Mouse (Mus musculus) MEL (cell line): ENCODE results near the gene Tspoap1. TPM values are rescaled to one million over a fixed set of nuclear protein-coding genes. Genes with fewer than 3 reads are reported as not detected.

Experiments
- DNase-seq: peaks from one replicate; pipeline ENCODE4 v3.0.0; 2011; ENCODE audit warnings: low read depth, low spot score
- H3K27ac ChIP-seq: 2 replicates; pipeline ENCODE4 v1.5.1; 2012; ENCODE audit warnings: low read depth, mild to moderate bottlenecking, control low read depth, low read length, moderate library complexity; ENCODE audit not compliant: control insufficient read depth
- H3K27me3 ChIP-seq, 2 experiments: fragments of 150-350 bp in 1 of 2; sonication (generic) in 1 of 2; 2 replicates each; pipeline ENCODE4 v1.6.1; 2012; ENCODE audit warnings: low read length in 2 of 2, mild to moderate bottlenecking in 2 of 2, improper control_type of control experiment in 1 of 2, moderate library complexity in 1 of 2; ENCODE audit not compliant: insufficient read depth in 2 of 2, control insufficient read depth in 1 of 2
- H3K36me3 ChIP-seq, 2 experiments: 2 replicates each; pipeline ENCODE4 v1.6.1; 2012 to 2014; ENCODE audit warnings: low read length in 2 of 2, improper control_type of control experiment in 1 of 2, inconsistent platforms in 1 of 2, mild to moderate bottlenecking in 1 of 2; ENCODE audit not compliant: insufficient read depth in 2 of 2, control insufficient read depth in 1 of 2
- H3K4me1 ChIP-seq, 2 experiments: fragments of 150-350 bp in 1 of 2; sonication (generic) in 1 of 2; 2 replicates each; pipeline ENCODE4 v1.6.1; 2012; ENCODE audit warnings: low read length in 2 of 2, improper control_type of control experiment in 1 of 2, mild to moderate bottlenecking in 1 of 2; ENCODE audit not compliant: insufficient read depth in 2 of 2, control insufficient read depth in 1 of 2
- H3K4me3 ChIP-seq, 2 experiments: fragments of 150-350 bp in 1 of 2; sonication (generic) in 1 of 2; 2 replicates each; pipeline ENCODE4 v1.5.1; 2012; ENCODE audit warnings: low read depth in 2 of 2, low read length in 2 of 2, mild to moderate bottlenecking in 2 of 2, moderate library complexity in 2 of 2, control low read depth in 1 of 2, improper control_type of control experiment in 1 of 2; ENCODE audit not compliant: control insufficient read depth in 1 of 2, insufficient read depth in 1 of 2
- H3K79me2 ChIP-seq: 2 replicates; pipeline ENCODE4 v1.6.1; 2012; ENCODE audit warnings: mild to moderate bottlenecking, low read length, moderate library complexity; ENCODE audit not compliant: control insufficient read depth, poor library complexity, insufficient read depth
- H3K9ac ChIP-seq: 2 replicates; pipeline ENCODE4 v1.6.1; 2012; ENCODE audit warnings: low read depth, mild to moderate bottlenecking, control low read depth, low read length, moderate library complexity; ENCODE audit not compliant: control insufficient read depth, poor library complexity, severe bottlenecking
- H3K9me3 ChIP-seq: fragments of 150-350 bp; sonication (generic); replicated peaks from 2 replicates; pipeline ENCODE4 v1.6.1; 2012; ENCODE audit warnings: mild to moderate bottlenecking, low read length, improper control_type of control experiment, moderate library complexity; ENCODE audit not compliant: insufficient read depth
- E2F4 ChIP-seq: IDR thresholded peaks from 2 replicates; pipeline ENCODE4 v1.6.1; 2011; ENCODE audit warnings: low read depth, low read length, improper control_type of control experiment, borderline replicate concordance
- JUND ChIP-seq: IDR thresholded peaks from 2 replicates; pipeline ENCODE4 v1.6.1; 2011; ENCODE audit warnings: low read depth, mild to moderate bottlenecking, improper control_type of control experiment, low read length
- MXI1 ChIP-seq: IDR thresholded peaks from 2 replicates; pipeline ENCODE4 v1.6.1; 2011; ENCODE audit warnings: mild to moderate bottlenecking, low read depth, low read length, improper control_type of control experiment
- NELFE ChIP-seq: IDR thresholded peaks from 2 replicates; pipeline ENCODE4 v1.6.1; 2011; ENCODE audit warnings: low read depth, low read length, improper control_type of control experiment
- POLR2A ChIP-seq, 2 experiments: IDR thresholded peaks; 2 replicates each; pipeline ENCODE4 v1.6.1; 2011 to 2012; ENCODE audit warnings: low read length in 2 of 2, mild to moderate bottlenecking in 2 of 2, control low read depth in 1 of 2, improper control_type of control experiment in 1 of 2, low read depth in 1 of 2, moderate library complexity in 1 of 2; ENCODE audit not compliant: control insufficient read depth in 1 of 2, insufficient read depth in 1 of 2, poor library complexity in 1 of 2
- POLR2AphosphoS5 ChIP-seq: IDR thresholded peaks from 2 replicates; pipeline ENCODE4 v1.6.1; 2012; ENCODE audit warnings: low read depth, borderline replicate concordance, mild to moderate bottlenecking, inconsistent platforms, low read length, moderate library complexity, mixed read lengths
- RCOR1 ChIP-seq: IDR thresholded peaks from 2 replicates; pipeline ENCODE4 v1.6.1; 2012; ENCODE audit warnings: low read depth, mild to moderate bottlenecking, inconsistent platforms, low read length, improper control_type of control experiment
- TAL1 ChIP-seq: IDR thresholded peaks from 2 replicates; pipeline ENCODE4 v1.6.1; 2012; ENCODE audit warnings: mild to moderate bottlenecking, inconsistent platforms, low read length, moderate library complexity, mixed read lengths
- TBP ChIP-seq: IDR thresholded peaks from 2 replicates; pipeline ENCODE4 v1.8.0; 2011; ENCODE audit warnings: low read depth, low read length, improper control_type of control experiment
- UBTF ChIP-seq: IDR thresholded peaks from 2 replicates; pipeline ENCODE4 v1.6.1; 2012; ENCODE audit warnings: low read depth, mild to moderate bottlenecking, inconsistent platforms, low read length, improper control_type of control experiment, moderate library complexity, borderline replicate concordance; ENCODE audit not compliant: insufficient read depth
- ZC3H11A ChIP-seq: IDR thresholded peaks from 2 replicates; pipeline ENCODE4 v1.6.1; 2012; ENCODE audit warnings: low read depth, mild to moderate bottlenecking, inconsistent platforms, low read length, improper control_type of control experiment
- ZKSCAN1 ChIP-seq: IDR thresholded peaks from 2 replicates; pipeline ENCODE4 v1.6.1; 2012; ENCODE audit warnings: low read depth, mild to moderate bottlenecking, inconsistent platforms, low read length, improper control_type of control experiment, moderate library complexity
- ZMIZ1 ChIP-seq: IDR thresholded peaks from 2 replicates; pipeline ENCODE4 v1.6.1; 2012; ENCODE audit warnings: low read depth, mild to moderate bottlenecking, inconsistent platforms, low read length, improper control_type of control experiment, moderate library complexity
- polyA plus RNA-seq, 2 experiments: library from polyadenylated mRNA; stranded (reverse) in 1 of 2; unstranded in 1 of 2; fragments of >175 nt in 1 of 2; fragments of >200 nt in 1 of 2; gene quantifications; 2 replicates each; pipeline versions ENCODE4 v1.2.1 to v1.2.4; 2012; ENCODE audit warnings: low replicate concordance in 2 of 2, low read depth in 1 of 2; ENCODE audit not compliant: insufficient read length in 2 of 2, insufficient read depth in 1 of 2, missing spikeins in 1 of 2
- total RNA-seq: library from RNA; depleted of rRNA; stranded (reverse); fragments of 300-350 nt; gene quantifications from 2 replicates; pipeline ENCODE4 v1.2.3, GENCODE M21; 2012

Tspoap1 gene
- total and polyA plus RNA-seq, 3 experiments, result 5.2 to 8.6 TPM; not detected in 1

- Histone ChIP-seq H3K9me3 (no peaks in the 10 kb centered on the region), H3K4me1 (peaks cover 5 to 50% of the 10 kb centered on the region in 2 experiments; a peak in 3 of 4 replicates)
- TF ChIP-seq TBP, result 0 out of 2 replicates have a peak, but pooled peaks have one; percentile 8
- TF ChIP-seq JUND, result no peak
- TF ChIP-seq POLR2A (IDR thresholded peaks at IDR 0.05; ENCODE audit: control insufficient read depth in 1 of 2, insufficient read depth in 1 of 2, low read depth in 1 of 2, low read length in 2 of 2, poor library complexity in 1 of 2), result peak; percentile 67 to 79; a peak in 3 of 4 replicates
- TF ChIP-seq RCOR1, result no peak
- TF ChIP-seq TAL1, result peak; percentile 99
- TF ChIP-seq, all 39 proteins: peak for 3
- Histone ChIP-seq H3K27me3 (no peaks in the 10 kb centered on the region), H3K79me2 (peaks cover 55% of the 10 kb centered on the region), H3K27ac (peak overlapping the region; percentile 100), H3K36me3 (peaks cover 0 to 36% of the 10 kb centered on the region in 2 experiments; a peak in 2 of 4 replicates), H3K4me3 (peak overlapping the region; percentile 54 to 58), H3K9ac (peak overlapping the region; percentile 82)
- peak; percentile 91 for DNase-seq
Measured at GRCm38 (mm10) chr11:87750043-87750421, 10.3 kb upstream of the Tspoap1 start.

DNA sequence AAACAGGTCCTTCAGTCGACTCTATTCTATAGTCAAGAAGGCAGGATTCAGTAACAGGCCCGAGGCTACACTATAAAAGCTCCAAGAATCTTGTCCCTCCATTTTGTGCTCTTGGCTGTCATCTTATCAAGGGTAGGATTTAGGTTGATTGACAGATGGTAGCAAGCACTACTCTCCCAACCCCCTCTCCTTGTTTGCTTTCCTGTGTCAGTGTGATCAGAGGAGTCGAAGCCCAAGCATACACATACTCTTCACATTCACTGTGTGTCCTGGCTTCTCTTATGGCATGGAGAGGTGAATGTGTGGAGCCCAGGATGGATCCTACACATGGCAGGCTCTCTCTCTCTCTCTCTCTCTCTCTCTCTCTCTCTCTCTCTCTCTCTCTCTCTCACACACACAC, 9.8 kb upstream of the Tspoap1 start:
- Histone ChIP-seq H3K36me3 (peaks cover 0 to 36% of the 10 kb centered on the region in 2 experiments; a peak in 2 of 4 replicates), H3K4me1 (peaks cover 5 to 50% of the 10 kb centered on the region in 2 experiments; a peak in 3 of 4 replicates), H3K27ac (peak overlapping the region; percentile 100), H3K79me2 (peaks cover 58% of the 10 kb centered on the region), H3K9me3 (no peaks in the 10 kb centered on the region), H3K4me3 (peak overlapping the region; percentile 54 to 58), H3K27me3 (no peaks in the 10 kb centered on the region), H3K9ac (peak overlapping the region; percentile 82)
- peak; percentile 92 for DNase-seq
- TF ChIP-seq TBP (peak; percentile 82), ZKSCAN1 (no peak), POLR2AphosphoS5 (peak; percentile 63; the same call in 1 of the 2 replicates), POLR2A (IDR thresholded peaks at IDR 0.05; ENCODE audit: control insufficient read depth in 1 of 2, insufficient read depth in 1 of 2, low read depth in 1 of 2, low read length in 2 of 2, poor library complexity in 1 of 2) (peak in 1 of 2 experiments; percentile 36; a peak in 2 of 4 replicates)

DNA sequence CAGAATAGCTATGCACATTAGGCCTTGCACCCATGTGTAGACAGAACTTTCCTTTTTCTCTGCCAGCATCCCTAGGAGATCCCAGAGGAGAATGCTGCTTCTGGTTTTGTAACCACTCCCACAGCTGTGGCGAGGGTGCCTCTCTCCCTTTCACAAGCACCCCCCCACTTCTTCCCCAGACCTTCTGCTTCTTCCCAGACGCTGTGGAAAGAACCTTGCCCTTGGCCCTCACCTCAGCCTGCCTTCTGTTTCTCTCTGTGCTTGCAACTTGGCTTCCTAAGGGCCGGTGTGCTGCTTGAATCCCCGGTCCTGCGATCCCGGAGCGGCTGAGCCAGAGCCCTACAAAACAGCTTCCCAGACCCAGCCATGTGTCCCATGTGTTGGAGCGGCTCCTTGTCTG, 9.3 kb upstream of the Tspoap1 start:
- H3K9ac ChIP-seq, result peak overlapping the region; percentile 82
- peak overlapping the region; percentile 47 to 54 for H3K4me3 ChIP-seq
- DNase-seq, result peak; percentile 86
- peaks cover 0 to 36% of the 10 kb centered on the region in 2 experiments; a peak in 2 of 4 replicates for H3K36me3 ChIP-seq
- H3K27ac ChIP-seq, result peak overlapping the region; percentile 100
- no peaks in the 10 kb centered on the region for H3K9me3 ChIP-seq
- H3K79me2 ChIP-seq, result peaks cover 62% of the 10 kb centered on the region
- no peaks in the 10 kb centered on the region for H3K27me3 ChIP-seq
- TF ChIP-seq ZKSCAN1 (no peak), ZMIZ1 (no peak), NELFE (no peak), MXI1 (no peak), POLR2A (IDR thresholded peaks at IDR 0.05; ENCODE audit: control insufficient read depth in 1 of 2, insufficient read depth in 1 of 2, low read depth in 1 of 2, low read length in 2 of 2, poor library complexity in 1 of 2) (peak; percentile 36 to 56; a peak in 1 of 4 replicates), UBTF (0 out of 2 replicates have a peak, but pooled peaks have one; percentile 22), TAL1 (no peak), ZC3H11A (no peak), JUND (no peak), E2F4 (no peak)
- H3K4me1 ChIP-seq, result peaks cover 5 to 50% of the 10 kb centered on the region in 2 experiments; a peak in 3 of 4 replicates
